Mouse (Mus musculus): Measurements from ENCODE around the gene Gm266. TPM values are rescaled to one million over a fixed set of nuclear protein-coding genes. Genes with fewer than 3 reads are reported as not detected.
"Not testable (repeated sequence)": the region's sequence is repeated elsewhere in the genome, so short reads cannot be mapped to it uniquely, and the experiment has no call there.

The Gm266 gene
- polyA plus RNA-seq, 1 experiment from 2014 or later: 123 TPM

DNA sequence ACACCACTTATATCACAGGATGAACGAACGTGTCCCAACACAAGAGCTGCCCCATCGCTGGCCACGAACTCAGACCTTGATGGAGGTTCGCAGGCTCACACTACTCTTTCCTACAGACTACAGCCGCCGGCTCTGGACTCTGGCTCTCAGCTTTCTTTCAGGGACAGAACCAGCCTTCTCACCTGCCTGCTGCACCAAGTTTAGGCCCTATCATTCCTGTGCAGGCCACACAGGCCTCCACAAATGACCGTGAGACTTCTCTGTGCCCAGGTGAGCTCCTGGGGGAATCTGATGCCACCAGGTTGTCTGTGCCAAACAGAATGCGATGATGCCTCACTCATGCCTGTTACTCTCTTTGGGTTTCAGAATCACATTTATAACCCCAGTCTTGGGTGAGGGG, 32.8 kb upstream of the Gm266 start:
- Histone ChIP-seq H3K36me3 (ENCODE audit: control insufficient read depth, insufficient read depth, low read length) (no peaks in the 10 kb centered on the region), H3K4me2 (replicated peaks; ENCODE audit: low read depth, low read length) (no peak overlapping the region), H3K9ac (ENCODE audit: low read depth, low read length) (no peak overlapping the region), H3K4me1 (ENCODE audit: control insufficient read depth, insufficient read depth, low read length) (no peaks in the 10 kb centered on the region), H3K4me3 (ENCODE audit: low read length) (no peak overlapping the region), H3K27ac (ENCODE audit: low read depth, low read length) (no peak overlapping the region), H3K27me3 (ENCODE audit: control insufficient read depth, insufficient read depth, low read length) (no peaks in the 10 kb centered on the region), H3K9me3 (ENCODE audit: control insufficient read depth, low read length) (peaks cover 3% of the 10 kb centered on the region; the same call in 1 of the 2 replicates)
- ATAC-seq (ENCODE audit: low FRiP score, low TSS enrichment): no peak
- WGBS: 95% methylated on average over 9 of the region's 9 CpGs

GRCm38 (mm10) chr12:111517901-111518300, 32.3 kb upstream of the Gm266 start:
- H3K9ac ChIP-seq (ENCODE audit: low read depth, low read length): no peak overlapping the region
- WGBS: 67% methylated on average over 4 of the region's 4 CpGs
- no peak for ATAC-seq (ENCODE audit: low FRiP score, low TSS enrichment)
- no peaks in the 10 kb centered on the region for H3K27me3 ChIP-seq (ENCODE audit: control insufficient read depth, insufficient read depth, low read length)
- H3K36me3 ChIP-seq (ENCODE audit: control insufficient read depth, insufficient read depth, low read length): no peaks in the 10 kb centered on the region
- H3K4me2 ChIP-seq (replicated peaks; ENCODE audit: low read depth, low read length): no peak overlapping the region
- H3K4me1 ChIP-seq (ENCODE audit: control insufficient read depth, insufficient read depth, low read length): no peaks in the 10 kb centered on the region
- H3K27ac ChIP-seq (ENCODE audit: low read depth, low read length): no peak overlapping the region
- H3K9me3 ChIP-seq (ENCODE audit: control insufficient read depth, low read length): peaks cover under 1% of the 10 kb centered on the region; the same call in 1 of the 2 replicates
- no peak overlapping the region for H3K4me3 ChIP-seq (ENCODE audit: low read length)

DNA sequence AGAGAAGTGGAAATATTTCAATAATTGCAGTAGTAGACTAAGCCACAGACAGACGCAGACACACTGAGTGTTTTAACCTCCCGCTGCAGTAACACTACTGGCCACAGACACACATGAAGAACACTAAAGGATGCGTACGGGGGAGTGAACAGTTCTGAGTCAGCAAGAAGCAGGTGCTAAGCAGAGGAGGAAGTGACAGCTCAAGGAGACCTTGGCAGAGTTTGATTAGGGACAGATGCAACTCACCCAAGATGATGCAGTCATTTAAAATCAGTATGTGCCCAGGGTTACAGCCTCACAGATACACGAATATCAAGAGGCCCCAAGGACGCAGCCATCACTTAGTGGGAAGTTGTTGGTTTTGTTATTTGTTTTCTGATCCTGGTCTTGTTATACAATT, 31.2 kb upstream of the Gm266 start:
- no peak overlapping the region for H3K4me2 ChIP-seq (replicated peaks; ENCODE audit: low read depth, low read length)
- H3K9ac ChIP-seq (ENCODE audit: low read depth, low read length): no peak overlapping the region
- WGBS: 78% methylated on average over 6 of the region's 6 CpGs
- no peak overlapping the region for H3K27ac ChIP-seq (ENCODE audit: low read depth, low read length)
- H3K9me3 ChIP-seq (ENCODE audit: control insufficient read depth, low read length): no peaks in the 10 kb centered on the region
- no peaks in the 10 kb centered on the region for H3K27me3 ChIP-seq (ENCODE audit: control insufficient read depth, insufficient read depth, low read length)
- ATAC-seq (ENCODE audit: low FRiP score, low TSS enrichment): no peak
- no peak overlapping the region for H3K4me3 ChIP-seq (ENCODE audit: low read length)
- H3K4me1 ChIP-seq (ENCODE audit: control insufficient read depth, insufficient read depth, low read length): no peaks in the 10 kb centered on the region
- H3K36me3 ChIP-seq (ENCODE audit: control insufficient read depth, insufficient read depth, low read length): no peaks in the 10 kb centered on the region

GRCm38 (mm10) chr12:111515920-111516319, 30.3 kb upstream of the Gm266 start:
- Histone ChIP-seq H3K4me3 (ENCODE audit: low read length) (no peak overlapping the region), H3K27ac (ENCODE audit: low read depth, low read length) (no peak overlapping the region), H3K4me2 (replicated peaks; ENCODE audit: low read depth, low read length) (no peak overlapping the region), H3K36me3 (ENCODE audit: control insufficient read depth, insufficient read depth, low read length) (no peaks in the 10 kb centered on the region), H3K9me3 (ENCODE audit: control insufficient read depth, low read length) (no peaks in the 10 kb centered on the region), H3K4me1 (ENCODE audit: control insufficient read depth, insufficient read depth, low read length) (no peaks in the 10 kb centered on the region), H3K9ac (ENCODE audit: low read depth, low read length) (no peak overlapping the region), H3K27me3 (ENCODE audit: control insufficient read depth, insufficient read depth, low read length) (no peaks in the 10 kb centered on the region)
- WGBS: 84% methylated on average over 5 of the region's 5 CpGs
- no peak for ATAC-seq (ENCODE audit: low FRiP score, low TSS enrichment)

DNA sequence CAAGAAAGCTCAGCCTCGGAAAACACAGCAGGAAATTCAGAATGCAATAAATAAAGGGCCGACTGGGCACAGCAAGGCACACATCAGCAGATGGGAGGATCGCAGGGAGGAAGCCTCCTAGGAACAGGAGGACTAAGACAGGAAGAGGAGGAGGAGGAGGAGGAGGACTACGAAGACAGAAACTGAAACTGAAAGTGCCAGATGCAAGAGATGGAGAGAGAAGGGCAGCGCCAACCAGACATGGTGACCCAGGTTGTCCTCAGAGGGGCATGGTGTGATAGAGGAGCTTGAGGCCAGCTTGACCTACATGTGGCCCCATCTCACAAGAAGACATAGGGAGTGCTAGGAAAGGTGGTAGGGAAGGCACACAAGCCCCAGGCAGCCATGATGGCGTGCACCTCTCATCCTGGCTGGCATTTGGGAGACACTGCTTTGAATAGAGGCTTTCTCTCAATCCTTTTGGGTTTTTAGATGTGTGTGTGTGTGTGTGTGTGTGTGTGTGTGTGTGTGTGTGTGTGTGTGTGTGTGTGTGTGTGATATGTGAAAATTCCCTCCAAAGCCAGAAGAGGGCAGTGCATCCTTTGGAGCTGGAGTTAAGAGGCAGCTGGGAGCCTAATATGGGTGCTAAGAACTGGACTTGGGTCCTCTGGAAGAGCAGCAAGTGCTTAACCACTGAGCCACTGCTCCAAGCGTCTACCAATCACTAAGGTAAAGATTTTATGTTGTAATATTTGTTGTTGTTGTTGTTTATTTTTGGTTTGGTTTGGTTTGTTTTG, 29.4 kb upstream of the Gm266 start:
- H3K27me3 ChIP-seq (ENCODE audit: control insufficient read depth, insufficient read depth, low read length): no peaks in the 10 kb centered on the region
- H3K4me3 ChIP-seq (ENCODE audit: low read length): no peak overlapping the region
- WGBS: 71% methylated on average over 7 of the region's 7 CpGs
- H3K9me3 ChIP-seq (ENCODE audit: control insufficient read depth, low read length): no peaks in the 10 kb centered on the region
- no peak for ATAC-seq (ENCODE audit: low FRiP score, low TSS enrichment)
- H3K9ac ChIP-seq (ENCODE audit: low read depth, low read length): no peak overlapping the region
- H3K4me1 ChIP-seq (ENCODE audit: control insufficient read depth, insufficient read depth, low read length): no peaks in the 10 kb centered on the region
- H3K27ac ChIP-seq (ENCODE audit: low read depth, low read length): no peak overlapping the region
- no peaks in the 10 kb centered on the region for H3K36me3 ChIP-seq (ENCODE audit: control insufficient read depth, insufficient read depth, low read length)
- no peak overlapping the region for H3K4me2 ChIP-seq (replicated peaks; ENCODE audit: low read depth, low read length)

GRCm38 (mm10) chr12:111514231-111514792, 28.7 kb upstream of the Gm266 start:
- H3K27me3 ChIP-seq (ENCODE audit: control insufficient read depth, insufficient read depth, low read length): no peaks in the 10 kb centered on the region
- no peak for ATAC-seq (ENCODE audit: low FRiP score, low TSS enrichment)
- peak overlapping the region; percentile 3; the same call in 1 of the 2 replicates for H3K27ac ChIP-seq (ENCODE audit: low read depth, low read length)
- H3K4me3 ChIP-seq (ENCODE audit: low read length): no peak overlapping the region
- WGBS: 31% methylated on average over 7 of the region's 7 CpGs
- H3K9ac ChIP-seq (ENCODE audit: low read depth, low read length): no peak overlapping the region
- no peaks in the 10 kb centered on the region for H3K4me1 ChIP-seq (ENCODE audit: control insufficient read depth, insufficient read depth, low read length)
- H3K36me3 ChIP-seq (ENCODE audit: control insufficient read depth, insufficient read depth, low read length): no peaks in the 10 kb centered on the region
- H3K9me3 ChIP-seq (ENCODE audit: control insufficient read depth, low read length): no peaks in the 10 kb centered on the region
- no peak overlapping the region for H3K4me2 ChIP-seq (replicated peaks; ENCODE audit: low read depth, low read length)

DNA sequence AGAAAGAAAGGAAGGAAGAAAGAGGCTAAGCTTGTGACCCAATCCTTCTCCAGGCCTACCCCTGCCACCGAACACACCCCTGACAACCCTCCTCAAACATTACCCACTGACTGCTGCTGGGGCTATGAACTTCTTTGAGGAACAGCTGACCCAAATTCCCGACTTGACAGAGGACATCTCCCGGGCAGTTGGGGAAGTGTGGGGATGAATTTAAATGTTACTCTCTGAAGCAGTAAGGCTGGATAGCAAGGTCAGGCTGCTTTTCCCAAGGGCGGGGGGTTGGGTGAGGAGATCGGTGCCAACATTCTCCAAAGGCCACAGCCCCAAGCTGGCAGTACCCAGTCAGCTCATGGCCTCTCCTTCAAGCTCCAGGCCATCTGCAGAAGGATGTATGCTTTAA, 28.1 kb upstream of the Gm266 start:
- H3K36me3 ChIP-seq (ENCODE audit: control insufficient read depth, insufficient read depth, low read length): no peaks in the 10 kb centered on the region
- no peak overlapping the region for H3K4me3 ChIP-seq (ENCODE audit: low read length)
- H3K9ac ChIP-seq (ENCODE audit: low read depth, low read length): no peak overlapping the region
- no peaks in the 10 kb centered on the region for H3K4me1 ChIP-seq (ENCODE audit: control insufficient read depth, insufficient read depth, low read length)
- 70% methylated on average over 5 of the region's 5 CpGs for WGBS
- no peak overlapping the region for H3K27ac ChIP-seq (ENCODE audit: low read depth, low read length)
- H3K9me3 ChIP-seq (ENCODE audit: control insufficient read depth, low read length): no peaks in the 10 kb centered on the region
- no peaks in the 10 kb centered on the region for H3K27me3 ChIP-seq (ENCODE audit: control insufficient read depth, insufficient read depth, low read length)
- H3K4me2 ChIP-seq (replicated peaks; ENCODE audit: low read depth, low read length): no peak overlapping the region
- no peak for ATAC-seq (ENCODE audit: low FRiP score, low TSS enrichment)

- no peaks in the 10 kb centered on the region for H3K4me1 ChIP-seq (ENCODE audit: control insufficient read depth, insufficient read depth, low read length)
- H3K27me3 ChIP-seq (ENCODE audit: control insufficient read depth, insufficient read depth, low read length): no peaks in the 10 kb centered on the region
- no peaks in the 10 kb centered on the region for H3K36me3 ChIP-seq (ENCODE audit: control insufficient read depth, insufficient read depth, low read length)
- H3K4me3 ChIP-seq (ENCODE audit: low read length): no peak overlapping the region
- 88% methylated on average over 12 of the region's 12 CpGs for WGBS
- H3K9ac ChIP-seq (ENCODE audit: low read depth, low read length): no peak overlapping the region
- H3K4me2 ChIP-seq (replicated peaks; ENCODE audit: low read depth, low read length): no peak overlapping the region
- ATAC-seq (ENCODE audit: low FRiP score, low TSS enrichment): no peak
- H3K27ac ChIP-seq (ENCODE audit: low read depth, low read length): no peak overlapping the region
- H3K9me3 ChIP-seq (ENCODE audit: control insufficient read depth, low read length): no peaks in the 10 kb centered on the region
Observed at GRCm38 (mm10) chr12:111512572-111513063, 27.0 kb upstream of the Gm266 start.

DNA sequence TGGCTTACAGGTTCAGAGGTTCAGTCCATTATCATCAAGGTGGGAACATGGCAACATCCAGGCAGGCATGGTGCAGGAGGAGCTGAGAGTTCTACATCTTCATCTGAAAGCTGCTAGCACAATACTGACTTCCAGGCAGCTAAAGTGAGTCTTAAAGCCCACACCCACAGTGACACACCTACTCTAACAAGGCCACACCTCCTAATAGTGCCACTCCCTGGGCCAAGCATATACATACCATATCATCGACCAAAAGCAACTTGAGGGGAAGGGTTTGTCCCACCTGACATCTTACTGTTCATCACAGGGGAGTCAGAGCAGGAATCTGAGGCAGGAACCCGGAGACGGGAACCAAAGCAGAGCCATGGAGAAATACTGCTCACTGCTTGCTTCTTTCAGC, 22.8 kb upstream of the Gm266 start:
- not testable (repeated sequence) for H3K4me3 ChIP-seq (ENCODE audit: low read length); ATAC-seq (ENCODE audit: low FRiP score, low TSS enrichment); H3K4me1 ChIP-seq (ENCODE audit: control insufficient read depth, insufficient read depth, low read length); H3K9me3 ChIP-seq (ENCODE audit: control insufficient read depth, low read length); H3K36me3 ChIP-seq (ENCODE audit: control insufficient read depth, insufficient read depth, low read length); H3K4me2 ChIP-seq (replicated peaks; ENCODE audit: low read depth, low read length); H3K27ac ChIP-seq (ENCODE audit: low read depth, low read length); H3K9ac ChIP-seq (ENCODE audit: low read depth, low read length); H3K27me3 ChIP-seq (ENCODE audit: control insufficient read depth, insufficient read depth, low read length)
- WGBS: 77% methylated on average over 3 of the region's 3 CpGs

Data from kidney, embryonic 14.5 days (tissue).